Mouse (Mus musculus) T-helper 2 cell (primary cell): ENCODE measurements around the gene Tle4.

Experiments used
- in situ Hi-C: fragments of 300-600 bp; cut with MboI, MseI; formaldehyde crosslinking; loops from one replicate; pipeline ENCODE4 v1.15.1; 2025; ENCODE audit warnings: high pct_unique_total_duplicates

The Tle4 gene

DNA sequence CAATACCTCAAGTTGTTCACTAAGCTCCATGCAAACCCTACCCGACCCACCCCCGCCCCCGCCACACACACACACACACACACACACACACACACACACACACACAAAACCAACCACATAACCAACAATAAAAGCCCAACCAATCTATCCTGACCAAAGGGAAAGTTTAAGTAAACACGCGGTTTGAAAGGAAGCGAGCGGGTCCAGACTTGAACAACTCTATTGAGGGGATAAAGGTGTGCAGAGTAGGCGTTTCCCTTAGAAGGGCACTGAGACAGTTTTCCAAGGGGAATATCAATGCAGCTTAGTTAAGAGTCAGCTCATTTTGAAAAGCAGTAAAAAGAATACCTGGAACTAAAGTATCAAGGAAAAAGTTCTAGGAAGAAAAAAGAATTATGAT, 128.5 kb downstream of the Tle4 start:
- in situ Hi-C loops: loop anchor here (10.0 kb wide), 1 partner anchor 105 kb away; no protein-coding TSS in a partner anchor

DNA sequence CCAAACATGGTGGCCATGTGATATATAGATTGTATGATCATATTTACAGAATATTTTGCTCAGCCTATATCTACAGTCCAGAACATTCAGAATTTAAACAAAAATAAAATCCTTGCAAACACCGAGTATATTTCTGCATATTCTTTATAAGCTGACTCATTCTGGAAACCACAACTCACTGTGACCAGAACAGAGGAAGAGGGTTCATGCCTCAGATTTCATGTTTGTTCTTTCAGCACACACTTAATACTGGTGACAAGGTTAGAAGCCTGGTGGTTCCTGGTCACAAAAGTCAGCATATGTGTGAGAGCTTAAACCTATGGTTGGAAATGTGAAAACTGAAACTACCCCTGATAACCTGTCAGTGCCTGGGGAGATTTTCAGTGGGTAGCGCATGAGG, 129.1 kb downstream of the Tle4 start:
- in situ Hi-C loops: loop anchor here (10.0 kb wide), 1 partner anchor 106 kb away; no protein-coding TSS in a partner anchor

GRCm38 (mm10) chr19:14466020-14466419, 131.8 kb downstream of the Tle4 start:
- in situ Hi-C loops: loop anchor here (10.0 kb wide), 1 partner anchor 109 kb away; no protein-coding TSS in a partner anchor

- in situ Hi-C loops: loop anchor here (10.0 kb wide), 1 partner anchor 111 kb away; no protein-coding TSS in a partner anchor
These were observed 134.4 kb downstream of the Tle4 start for GRCm38 (mm10) chr19:14463281-14464079.

- in situ Hi-C loops: no loop called here
These were observed 144.4 kb downstream of the Tle4 start for GRCm38 (mm10) chr19:14453486-14453885.

DNA sequence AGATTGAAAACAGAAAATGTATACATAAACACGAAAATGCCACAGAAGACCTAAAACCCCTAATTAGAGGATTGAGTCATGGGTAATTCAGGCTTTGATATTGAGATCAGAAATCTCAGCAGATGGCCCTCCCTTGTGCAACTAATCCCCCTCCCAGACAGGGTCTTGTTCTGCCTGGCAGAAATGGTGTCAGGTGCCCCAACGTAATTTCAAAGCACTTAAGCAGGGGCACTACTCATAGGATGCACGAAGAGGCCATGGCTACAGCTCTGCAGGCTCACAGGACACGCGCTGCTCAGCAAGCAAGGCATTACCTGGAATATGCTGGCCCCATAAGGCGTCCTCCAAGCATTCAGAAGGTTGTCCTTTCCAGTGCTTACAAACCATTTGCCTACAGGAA, 146.5 kb downstream of the Tle4 start:
- in situ Hi-C loops: no loop called here

- in situ Hi-C loops: no loop called here
These were observed 148.1 kb downstream of the Tle4 start for GRCm38 (mm10) chr19:14449738-14450137.

DNA sequence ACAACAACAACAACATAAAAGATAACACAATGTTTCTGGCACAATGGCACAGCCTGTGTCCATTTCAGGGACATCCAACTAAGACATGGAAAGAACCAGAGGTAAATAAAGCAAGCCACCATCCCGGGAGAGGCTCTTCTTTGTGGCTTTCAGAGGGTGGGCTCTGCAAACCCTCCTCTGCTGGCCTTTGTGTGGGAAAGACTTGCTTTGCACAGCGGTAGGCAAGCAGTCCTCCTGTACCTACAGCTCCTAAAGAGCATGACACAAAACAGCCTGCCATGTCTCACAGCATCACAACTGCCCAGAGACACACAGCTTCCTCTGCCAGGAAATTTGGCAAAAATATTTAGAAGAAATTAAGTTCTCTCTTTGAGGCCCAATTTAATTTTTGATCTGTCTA, 149.3 kb downstream of the Tle4 start:
- in situ Hi-C loops: no loop called here

- in situ Hi-C loops: no loop called here
These were observed 150.4 kb downstream of the Tle4 start for GRCm38 (mm10) chr19:14447474-14447873.

GRCm38 (mm10) chr19:14441861-14442260, 156.0 kb downstream of the Tle4 start:
- in situ Hi-C loops: no loop called here

GRCm38 (mm10) chr19:14437226-14437625, 160.6 kb downstream of the Tle4 start:
- in situ Hi-C loops: no loop called here

DNA sequence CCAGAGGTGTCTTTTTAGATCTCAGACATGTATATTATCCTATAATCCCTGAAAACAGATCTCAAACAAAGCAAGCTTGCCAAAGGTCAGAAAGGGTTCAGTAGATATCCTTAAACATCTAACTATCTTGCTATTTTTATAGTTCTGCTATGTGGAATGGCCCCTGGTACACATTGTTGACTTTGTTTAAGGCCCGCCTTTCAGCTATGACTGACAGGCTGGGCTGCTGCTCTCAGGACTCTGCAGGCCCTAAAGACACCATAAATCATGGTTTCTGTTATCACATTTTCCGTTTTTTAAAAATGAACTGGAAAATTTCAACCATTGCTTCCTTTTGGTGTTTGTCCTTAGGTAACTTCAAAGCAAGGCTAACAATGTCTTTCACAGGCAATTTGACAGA, 161.3 kb downstream of the Tle4 start:
- in situ Hi-C loops: no loop called here

GRCm38 (mm10) chr19:14435681-14436376, 162.0 kb downstream of the Tle4 start:
- in situ Hi-C loops: no loop called here

DNA sequence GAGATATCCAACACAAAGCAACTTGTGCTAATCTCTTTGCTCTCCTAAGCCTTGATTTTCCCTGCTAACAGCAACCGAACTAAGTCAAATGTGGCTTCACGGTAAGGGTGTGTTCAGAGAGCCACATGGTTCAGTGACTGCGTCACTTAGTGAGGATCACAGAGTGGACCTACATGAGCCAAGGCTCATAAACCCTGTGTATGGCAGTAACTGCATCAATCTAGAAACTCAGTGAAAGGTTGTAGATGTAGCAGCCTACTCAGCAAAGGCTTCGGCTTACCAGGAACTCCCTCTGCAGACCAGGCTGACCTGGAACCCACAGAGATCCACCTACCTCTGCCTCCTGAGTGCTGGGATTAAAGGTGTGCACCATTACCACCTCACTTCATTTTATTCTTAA, 164.0 kb downstream of the Tle4 start:
- in situ Hi-C loops: no loop called here

GRCm38 (mm10) chr19:14432436-14432835, 165.4 kb downstream of the Tle4 start:
- in situ Hi-C loops: no loop called here

- in situ Hi-C loops: no loop called here
These were observed 170.9 kb downstream of the Tle4 start for GRCm38 (mm10) chr19:14426920-14427319.

DNA sequence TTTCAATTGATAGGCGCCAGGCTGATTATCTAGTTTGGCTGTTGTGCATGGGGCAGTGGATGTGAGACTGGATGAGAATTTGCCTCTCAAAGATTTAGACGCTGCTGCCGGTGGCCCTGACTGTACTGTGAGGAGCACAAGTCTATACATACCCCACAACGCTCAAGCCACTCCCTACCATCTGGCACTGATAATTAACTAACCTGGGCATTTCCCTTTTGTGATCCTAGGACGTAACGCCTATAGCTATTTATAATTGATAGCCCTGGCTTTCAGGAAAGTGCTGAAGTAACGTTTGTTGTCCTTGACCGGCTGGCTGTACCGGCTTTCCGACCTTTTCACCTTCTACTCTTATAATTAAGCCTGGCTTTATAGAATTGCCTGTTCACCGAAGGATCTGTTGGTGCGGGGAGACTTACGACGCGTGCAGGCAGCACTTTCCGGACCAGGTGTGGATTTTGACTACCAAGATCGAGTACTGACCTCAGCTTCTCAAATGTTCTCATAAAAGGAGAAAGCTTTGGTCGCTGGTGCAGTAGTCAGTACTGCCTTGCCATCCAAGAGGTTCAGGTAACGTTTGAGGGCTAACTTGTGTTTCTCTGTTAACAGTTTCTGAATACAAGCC, 171.5 kb downstream of the Tle4 start:
- in situ Hi-C loops: no loop called here

GRCm38 (mm10) chr19:14425122-14425521, 172.7 kb downstream of the Tle4 start:
- in situ Hi-C loops: no loop called here

GRCm38 (mm10) chr19:14424016-14424964, 173.6 kb downstream of the Tle4 start:
- in situ Hi-C loops: no loop called here

GRCm38 (mm10) chr19:14421691-14422090, 176.2 kb downstream of the Tle4 start:
- in situ Hi-C loops: no loop called here

GRCm38 (mm10) chr19:14419886-14420285, 178.0 kb downstream of the Tle4 start:
- in situ Hi-C loops: no loop called here
